Mouse (Mus musculus): ENCODE results near the gene Lrmda.

Gene Lrmda

GRCm38 (mm10) chr14:22155512-22156026, 136.1 kb downstream of the Lrmda start:
- no peak for DNase-seq (ENCODE audit: low spot score in 2 of 2)

GRCm38 (mm10) chr14:22156991-22157390, 137.5 kb downstream of the Lrmda start:
- DNase-seq (ENCODE audit: low spot score in 2 of 2), result no peak

GRCm38 (mm10) chr14:22161416-22161815, 141.9 kb downstream of the Lrmda start:
- no peak for DNase-seq (ENCODE audit: low spot score in 2 of 2)

DNA sequence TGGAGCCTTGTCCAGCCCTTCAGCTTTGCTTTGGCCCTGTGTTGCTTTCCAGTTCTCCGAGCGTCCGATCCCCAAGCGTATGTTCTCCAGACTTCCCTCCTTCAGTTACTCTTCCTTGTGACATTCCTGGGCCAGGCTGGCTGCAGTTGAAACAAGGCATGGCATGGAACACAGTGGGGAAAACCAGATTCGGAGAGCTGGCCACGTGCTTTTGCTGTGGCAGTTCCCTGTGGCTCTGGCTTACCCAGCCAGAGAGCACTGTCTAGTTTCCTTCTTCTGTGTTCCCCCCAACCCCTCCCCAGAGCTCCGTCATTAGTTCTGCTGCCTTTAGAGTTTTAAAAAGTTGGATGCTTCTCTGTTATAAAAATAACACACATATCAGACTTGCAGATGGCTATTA, 147.8 kb downstream of the Lrmda start:
- DNase-seq (ENCODE audit: low spot score in 2 of 2), result no peak

- no peak for DNase-seq (ENCODE audit: low spot score in 2 of 2)
Observed at GRCm38 (mm10) chr14:22168077-22168794, 148.7 kb downstream of the Lrmda start.

DNA sequence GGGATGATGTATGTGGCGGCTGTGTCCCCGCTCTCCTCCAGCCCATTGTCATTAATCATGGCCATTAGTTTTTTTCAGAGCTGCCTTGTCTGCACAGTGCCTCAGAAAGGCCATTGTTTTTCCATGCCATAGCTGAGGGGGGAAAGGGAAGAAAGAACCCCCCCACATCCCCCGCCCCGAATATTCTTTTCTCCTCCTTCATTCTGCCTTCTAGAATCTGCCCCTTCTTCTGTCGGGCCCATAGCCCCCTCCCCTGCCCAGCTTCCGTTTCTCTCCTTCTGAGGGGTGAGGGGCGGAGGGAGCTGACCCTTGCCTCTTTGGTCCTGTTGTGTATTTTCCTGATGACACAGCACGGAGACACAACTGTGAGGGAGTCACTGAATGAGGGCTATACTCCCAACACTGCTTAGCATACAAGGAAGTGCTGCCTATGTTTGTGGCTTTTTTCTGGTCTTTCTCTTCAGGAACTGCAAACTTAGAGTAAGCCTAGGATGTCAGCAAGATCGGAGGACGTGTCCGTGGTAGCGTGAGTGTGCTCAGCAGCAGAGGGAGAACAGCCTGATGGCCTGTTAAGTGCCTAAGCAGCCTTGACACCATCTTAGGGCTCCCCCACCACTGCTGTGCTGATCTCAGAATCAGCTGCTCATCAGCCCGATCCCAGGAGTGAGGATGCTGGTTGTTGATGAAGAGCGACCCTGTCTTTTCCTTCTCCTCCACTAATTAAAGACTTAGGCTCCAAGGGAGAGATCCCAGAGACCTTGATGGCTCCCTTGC, 149.5 kb downstream of the Lrmda start:
- DNase-seq (ENCODE audit: low spot score in 2 of 2), result no peak

GRCm38 (mm10) chr14:22174757-22175156, 155.2 kb downstream of the Lrmda start:
- no peak for DNase-seq (ENCODE audit: low spot score in 2 of 2)

GRCm38 (mm10) chr14:22179761-22180160, 160.2 kb downstream of the Lrmda start:
- no peak for DNase-seq (ENCODE audit: low spot score in 2 of 2)

- no peak for DNase-seq (ENCODE audit: low spot score in 2 of 2)
Observed at GRCm38 (mm10) chr14:22181508-22181907, 162.0 kb downstream of the Lrmda start.

- no peak for DNase-seq (ENCODE audit: low spot score in 2 of 2)
Observed at GRCm38 (mm10) chr14:22183195-22183594, 163.7 kb downstream of the Lrmda start.

GRCm38 (mm10) chr14:22185452-22185851, 165.9 kb downstream of the Lrmda start:
- no peak for DNase-seq (ENCODE audit: low spot score in 2 of 2)

GRCm38 (mm10) chr14:22190111-22190510, 170.6 kb downstream of the Lrmda start:
- no peak for DNase-seq (ENCODE audit: low spot score in 2 of 2)

DNA sequence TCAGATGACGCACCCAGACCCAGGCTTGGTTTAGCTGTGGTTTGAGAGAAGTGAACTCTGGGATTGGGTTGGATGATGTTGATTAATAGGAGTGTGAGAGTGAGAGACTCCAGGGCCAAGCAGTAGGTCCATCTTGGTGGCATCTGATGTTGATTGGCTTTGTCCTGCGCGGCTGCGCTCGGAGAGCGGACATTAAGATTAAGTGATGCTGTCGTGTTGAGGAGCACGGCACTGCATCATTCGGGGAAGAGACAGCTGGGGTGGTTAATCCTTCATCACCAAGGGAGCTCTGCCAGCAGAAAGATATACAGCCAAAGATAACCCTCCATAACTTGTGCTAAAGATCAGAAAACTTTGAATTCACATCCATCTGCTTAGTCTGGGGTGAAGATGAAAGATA, 172.7 kb downstream of the Lrmda start:
- no peak for DNase-seq (ENCODE audit: low spot score in 2 of 2)

DNA sequence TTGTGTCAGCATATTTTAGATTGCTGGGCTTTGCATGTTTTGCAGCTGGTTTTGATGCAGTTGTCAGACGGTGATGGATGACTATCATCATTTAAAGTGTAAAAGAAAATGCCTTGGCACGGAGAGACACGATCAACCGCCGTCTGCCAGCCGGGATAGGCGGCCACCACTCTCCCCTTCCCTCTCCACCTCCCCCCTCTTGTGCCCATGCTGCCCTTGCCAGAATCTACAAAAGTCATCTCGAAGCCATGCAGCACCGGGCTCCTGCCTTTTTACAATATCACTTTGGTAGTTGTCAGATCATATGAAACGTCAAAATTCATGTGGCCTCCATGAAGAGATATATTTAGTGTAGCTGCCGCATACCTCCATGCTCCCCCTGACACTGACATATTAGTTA, 178.5 kb downstream of the Lrmda start:
- no peak for DNase-seq (ENCODE audit: low spot score in 2 of 2)

GRCm38 (mm10) chr14:22198641-22199425, 179.3 kb downstream of the Lrmda start:
- no peak for DNase-seq (ENCODE audit: low spot score in 2 of 2)

GRCm38 (mm10) chr14:22201667-22202066, 182.2 kb downstream of the Lrmda start:
- DNase-seq (ENCODE audit: low spot score in 2 of 2), result no peak

- no peak for DNase-seq (ENCODE audit: low spot score in 2 of 2)
Observed at GRCm38 (mm10) chr14:22210601-22211000, 191.1 kb downstream of the Lrmda start.

DNA sequence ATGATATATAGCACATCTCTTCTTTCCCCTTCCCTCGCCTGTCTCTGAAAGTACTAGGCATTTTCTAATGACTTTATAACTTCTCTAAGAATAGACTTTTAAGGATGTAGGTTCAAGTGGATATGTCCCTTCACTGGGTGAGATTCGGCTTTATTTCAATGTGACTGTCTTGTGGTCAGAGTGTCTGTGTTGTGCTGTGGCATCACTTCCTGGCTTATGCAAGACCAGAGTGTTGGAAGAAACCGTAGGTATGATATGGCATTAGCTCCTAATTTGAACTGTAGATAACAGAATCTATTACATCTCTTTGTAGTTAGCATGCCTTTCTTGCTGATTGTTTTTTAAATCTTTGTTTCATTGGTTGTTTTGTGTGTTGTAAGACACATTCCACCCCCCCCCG, 198.7 kb downstream of the Lrmda start:
- DNase-seq (ENCODE audit: low spot score in 2 of 2), result no peak

DNA sequence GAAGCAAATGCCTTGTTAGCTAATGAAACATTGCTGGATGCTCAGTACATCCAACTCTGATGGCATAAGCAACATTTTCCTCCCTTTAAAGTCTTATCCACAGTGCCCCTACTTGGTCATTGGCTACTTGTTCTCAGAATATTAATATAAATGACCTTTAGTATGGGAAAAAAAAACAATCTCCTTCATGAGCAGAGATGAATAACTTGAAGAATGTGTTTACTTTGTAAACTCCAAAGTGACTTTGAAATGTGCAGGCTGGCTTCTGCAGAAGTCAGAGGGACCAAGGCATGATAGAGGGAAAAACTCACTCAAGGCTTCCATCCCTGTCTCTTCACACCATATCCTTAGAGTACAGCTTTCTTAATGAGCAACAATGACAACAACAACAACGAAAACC, 202.5 kb downstream of the Lrmda start:
- no peak for DNase-seq (ENCODE audit: low spot score in 2 of 2)

- DNase-seq (ENCODE audit: low spot score in 2 of 2), result no peak
Observed at GRCm38 (mm10) chr14:22222574-22222973, 203.1 kb downstream of the Lrmda start.

DNA sequence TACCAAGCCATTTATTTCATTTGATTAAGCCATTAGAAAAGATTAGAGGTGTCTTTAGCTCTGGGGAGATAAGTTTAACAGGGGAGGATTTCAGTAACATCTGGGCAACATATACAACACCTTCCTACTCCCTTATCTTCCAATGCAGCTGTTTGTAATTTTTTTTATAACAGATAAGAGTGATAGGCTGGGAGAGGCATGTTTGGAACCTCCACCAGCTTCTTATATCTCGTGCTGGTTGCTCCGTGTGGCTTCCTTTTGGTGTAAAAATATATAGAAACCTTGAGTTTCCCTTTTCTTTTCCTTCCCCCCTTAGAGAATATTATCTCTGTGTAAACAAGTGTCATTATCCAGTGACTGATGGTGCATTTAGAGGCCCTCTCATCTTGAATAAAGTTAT, 206.7 kb downstream of the Lrmda start:
- no peak for DNase-seq (ENCODE audit: low spot score in 2 of 2)

DNA sequence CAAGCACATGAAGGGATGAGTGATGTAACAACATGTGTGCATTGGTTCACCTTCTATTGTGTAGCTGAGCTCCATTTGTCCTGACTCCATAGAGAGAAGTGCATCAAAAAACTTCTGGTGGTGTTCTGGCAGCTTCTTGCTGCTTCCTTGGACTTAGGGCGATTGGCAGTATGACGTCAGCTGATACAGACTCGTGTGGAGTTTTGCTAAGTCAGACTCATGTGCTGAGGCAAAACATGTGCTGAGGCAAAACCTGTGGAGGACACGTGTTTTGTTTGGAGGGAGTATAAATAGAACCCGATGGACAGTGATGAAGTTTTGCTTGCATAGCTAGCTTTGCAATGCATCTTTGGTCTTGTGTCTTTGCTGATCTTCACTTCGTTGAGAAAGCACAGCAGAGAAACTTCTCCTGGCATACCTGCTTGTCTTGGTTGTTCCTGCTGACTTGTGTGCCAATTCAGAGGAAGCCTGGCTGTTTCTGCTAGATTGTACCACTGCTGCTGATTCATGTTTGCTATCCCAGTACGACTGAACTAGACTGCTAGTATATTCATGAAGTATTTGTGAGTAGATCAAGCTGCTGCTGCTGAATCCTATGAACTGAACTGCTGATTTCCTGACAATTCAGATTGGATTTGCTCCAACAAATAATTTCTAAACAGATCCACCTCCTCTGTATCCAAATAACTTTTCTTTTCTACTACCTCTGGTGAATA, 208.9 kb downstream of the Lrmda start:
- DNase-seq (ENCODE audit: low spot score in 2 of 2), result no peak
